Mouse (Mus musculus): Measurements from ENCODE around the gene Rgs1.

Gene Rgs1

GRCm38 (mm10) chr1:144248923-144249322 is at the start of gene Rgs1:
TSS of gene Rgs1 (minus strand) at chr1:144249242.
- DNase-seq (ENCODE audit: inconsistent ontology term), result no peak

DNA sequence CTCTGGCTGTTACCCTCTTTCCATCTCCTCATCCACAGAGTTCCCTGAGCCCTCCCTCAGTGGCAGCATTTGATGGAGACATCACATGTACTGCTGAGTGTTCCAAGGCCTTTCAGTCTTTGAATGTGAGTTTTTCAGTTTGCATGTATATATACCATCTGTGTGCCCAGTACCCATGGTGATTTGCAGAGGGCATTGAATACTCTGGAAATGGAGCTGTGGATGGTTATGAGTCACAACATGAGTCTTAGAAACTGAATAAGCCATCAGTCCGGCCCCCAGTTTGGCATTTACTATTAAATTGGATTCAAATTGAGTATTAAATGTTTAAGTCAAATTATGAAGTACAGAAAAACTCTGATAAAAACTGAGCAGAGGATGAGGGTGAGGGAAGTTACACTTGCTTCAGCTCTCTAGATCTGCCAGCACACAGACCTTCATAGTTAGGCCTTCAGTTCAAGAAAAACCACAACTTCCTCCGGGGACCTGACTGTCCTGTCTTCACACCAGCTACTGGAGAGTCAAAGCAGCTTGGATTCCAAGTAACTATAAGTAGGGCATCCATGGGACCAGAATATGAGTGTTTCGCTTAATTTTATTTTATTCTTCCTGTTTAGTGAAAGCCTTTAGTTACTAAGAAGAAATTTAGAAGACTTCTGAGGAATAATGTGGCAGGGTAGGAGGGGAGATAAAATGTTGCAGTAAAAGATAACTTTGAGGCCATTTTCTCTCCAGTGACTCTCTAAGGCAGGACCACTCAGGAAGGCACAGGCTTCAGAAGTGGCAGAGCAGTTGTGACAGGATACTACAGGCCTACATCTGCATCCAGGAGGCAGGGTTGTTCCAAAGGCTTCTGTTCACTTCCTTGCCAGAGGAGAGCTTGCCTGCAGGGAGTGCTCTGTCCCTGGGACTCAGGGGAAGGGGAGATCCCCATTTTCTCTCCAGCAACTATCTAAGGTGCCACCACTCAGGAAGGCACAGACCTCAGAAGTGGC is 34.3 kb upstream of the Rgs1 start:
- no peak for DNase-seq (ENCODE audit: inconsistent ontology term)

DNA sequence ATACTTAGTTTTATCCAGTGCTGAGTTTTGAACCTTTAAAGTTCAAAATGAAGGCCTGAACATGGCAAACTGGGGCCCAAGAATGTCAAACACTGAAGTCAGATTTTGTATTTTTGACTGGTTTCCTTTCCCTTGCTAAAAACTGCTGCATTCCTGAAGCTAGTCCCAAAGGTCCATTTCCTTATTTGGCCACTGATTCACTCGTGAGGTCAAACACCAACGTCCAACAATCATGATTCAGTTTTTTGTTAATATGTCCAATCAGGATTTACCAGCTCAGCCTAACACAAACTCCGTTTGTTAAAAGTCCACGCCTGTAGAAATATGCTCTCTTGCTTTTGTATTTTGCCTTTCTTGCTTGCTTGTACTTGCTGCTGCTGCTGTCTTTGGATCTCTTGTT is 31.0 kb upstream of the Rgs1 start:
- DNase-seq (ENCODE audit: inconsistent ontology term), result no peak

GRCm38 (mm10) chr1:144272991-144273390 is 23.9 kb upstream of the Rgs1 start:
- DNase-seq (ENCODE audit: inconsistent ontology term), result no peak

DNA sequence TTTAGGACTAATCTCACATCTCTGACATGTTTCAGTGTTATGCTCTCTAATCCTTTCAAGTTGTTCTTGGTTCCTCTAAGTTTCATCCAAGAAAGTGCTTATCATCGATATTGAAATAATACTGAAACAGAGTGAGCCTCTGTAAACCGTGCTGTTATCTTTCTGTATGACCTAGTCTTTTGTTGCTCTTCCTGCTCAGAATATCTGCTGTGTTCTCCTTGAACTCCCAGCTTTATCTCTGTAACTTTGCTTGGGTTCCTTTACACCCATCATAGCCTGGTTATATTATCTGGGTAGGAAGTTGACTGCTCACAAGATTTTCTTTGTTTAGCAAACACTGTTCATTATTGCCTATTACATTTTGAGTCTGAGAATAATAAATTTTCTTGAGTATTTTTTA is 20.1 kb upstream of the Rgs1 start:
- DNase-seq (ENCODE audit: inconsistent ontology term), result no peak

- peak; percentile 100 for DNase-seq (ENCODE audit: inconsistent ontology term)
These were observed 18.7 kb upstream of the Rgs1 start for GRCm38 (mm10) chr1:144267471-144268470.

DNA sequence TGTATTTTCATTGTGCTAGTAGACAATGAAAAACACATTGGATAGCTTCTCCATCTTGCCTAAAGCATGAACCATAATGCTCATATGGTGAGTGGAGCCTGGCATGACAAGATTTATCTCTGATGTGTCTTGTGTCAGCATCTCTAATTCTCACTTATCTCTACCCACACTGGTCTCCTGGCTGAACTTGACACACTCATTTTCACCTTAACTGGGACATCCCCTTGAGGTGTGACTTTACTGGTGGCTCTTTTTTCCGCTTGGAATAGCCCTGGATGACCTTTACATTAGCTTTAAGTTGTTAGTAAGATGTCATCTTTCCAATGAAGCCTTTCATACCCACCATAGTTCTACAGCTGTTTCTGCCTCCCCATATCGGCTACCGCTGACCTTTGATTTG is 15.0 kb upstream of the Rgs1 start:
- DNase-seq (ENCODE audit: inconsistent ontology term), result no peak

DNA sequence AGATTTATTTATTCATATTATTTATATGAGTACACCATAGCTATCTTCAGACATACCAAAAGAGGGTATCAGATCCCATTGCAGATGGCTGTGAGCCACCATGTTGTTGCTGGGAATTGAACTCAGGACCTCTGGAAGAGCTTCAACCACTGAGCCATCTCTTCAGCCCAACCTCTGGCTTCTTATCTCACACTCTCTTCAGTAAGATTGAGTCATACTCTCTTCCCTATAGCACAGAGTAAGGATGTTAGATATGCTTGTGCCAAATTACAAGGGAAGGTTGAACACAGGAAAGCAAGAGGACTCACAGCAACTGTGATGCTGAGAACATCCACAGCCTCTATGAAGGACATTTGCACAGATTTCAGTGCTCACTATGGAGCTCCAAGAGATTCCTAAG is 13.0 kb upstream of the Rgs1 start:
- DNase-seq (ENCODE audit: inconsistent ontology term), result no peak

- no peak for DNase-seq (ENCODE audit: inconsistent ontology term)
These were observed 9.7 kb upstream of the Rgs1 start for GRCm38 (mm10) chr1:144258779-144259178.

GRCm38 (mm10) chr1:144256556-144257331 is 7.7 kb upstream of the Rgs1 start:
- DNase-seq (ENCODE audit: inconsistent ontology term), result no peak

- no peak for DNase-seq (ENCODE audit: inconsistent ontology term)
These were observed 836 bp downstream of the Rgs1 start for GRCm38 (mm10) chr1:144248206-144248605.

- no peak for DNase-seq (ENCODE audit: inconsistent ontology term)
These were observed 1.7 kb downstream of the Rgs1 start for GRCm38 (mm10) chr1:144247382-144247781.

GRCm38 (mm10) chr1:144243511-144243910 is 5.5 kb downstream of the Rgs1 start:
- peak; percentile 59 for DNase-seq (ENCODE audit: inconsistent ontology term)

DNA sequence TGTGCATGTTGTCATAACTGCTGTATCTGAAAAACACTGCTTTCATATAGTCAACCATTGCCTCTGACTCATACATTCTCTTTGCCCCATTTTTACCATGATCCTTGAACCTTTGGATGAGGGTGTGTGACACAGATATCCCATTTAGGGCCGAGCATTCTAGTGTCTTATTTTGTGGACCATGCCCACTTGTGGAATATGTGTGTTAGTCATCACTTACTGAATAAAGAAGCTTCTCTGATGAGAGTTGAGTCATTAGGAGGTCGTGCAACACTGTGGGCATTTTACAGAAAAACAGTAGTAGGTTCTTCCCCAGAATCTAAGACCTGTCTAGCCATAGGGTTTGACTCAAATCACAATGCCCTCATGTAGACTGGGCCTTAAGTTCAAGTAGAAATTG is 9.8 kb downstream of the Rgs1 start:
- peak; percentile 73 for DNase-seq (ENCODE audit: inconsistent ontology term)

DNA sequence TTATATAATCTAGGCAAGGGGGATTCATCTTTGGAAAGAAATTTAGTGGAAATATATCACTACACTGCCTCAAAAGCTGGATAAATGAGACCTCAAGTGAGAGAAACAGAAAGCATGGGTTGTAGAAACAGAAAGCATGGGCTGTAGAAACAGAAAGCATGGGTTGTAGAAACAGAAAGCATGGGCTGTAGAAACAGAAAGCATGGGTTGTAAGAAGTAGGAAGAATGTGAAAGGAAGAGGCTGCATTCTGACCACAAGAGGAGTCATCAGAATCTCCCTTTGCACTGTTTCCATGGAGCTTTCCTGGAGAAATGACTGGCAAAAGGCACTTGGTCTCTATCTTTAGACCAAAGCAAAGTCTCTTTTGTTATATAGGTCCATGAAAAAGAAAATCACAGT is 33.8 kb downstream of the Rgs1 start:
- DNase-seq (ENCODE audit: inconsistent ontology term), result no peak

DNA sequence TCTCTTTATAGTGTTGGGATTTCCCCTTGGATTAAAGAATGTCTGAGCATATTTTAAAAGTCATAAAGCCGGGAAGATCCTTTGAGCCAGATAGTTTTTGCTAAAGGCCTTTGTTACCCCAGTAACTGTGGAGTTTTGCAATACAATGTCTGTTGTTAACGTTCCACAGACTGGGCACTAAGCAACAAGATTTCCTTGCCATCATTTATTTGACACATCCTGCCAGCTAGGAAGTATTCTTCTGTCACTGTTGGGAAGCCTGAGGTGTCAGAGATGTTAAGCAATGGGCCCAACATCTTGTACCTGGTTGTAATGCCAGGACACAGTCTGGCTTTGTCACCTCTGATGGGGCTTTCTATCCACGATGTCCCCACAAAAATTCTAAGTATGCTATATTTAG is 38.1 kb downstream of the Rgs1 start:
- DNase-seq (ENCODE audit: inconsistent ontology term), result no peak

DNA sequence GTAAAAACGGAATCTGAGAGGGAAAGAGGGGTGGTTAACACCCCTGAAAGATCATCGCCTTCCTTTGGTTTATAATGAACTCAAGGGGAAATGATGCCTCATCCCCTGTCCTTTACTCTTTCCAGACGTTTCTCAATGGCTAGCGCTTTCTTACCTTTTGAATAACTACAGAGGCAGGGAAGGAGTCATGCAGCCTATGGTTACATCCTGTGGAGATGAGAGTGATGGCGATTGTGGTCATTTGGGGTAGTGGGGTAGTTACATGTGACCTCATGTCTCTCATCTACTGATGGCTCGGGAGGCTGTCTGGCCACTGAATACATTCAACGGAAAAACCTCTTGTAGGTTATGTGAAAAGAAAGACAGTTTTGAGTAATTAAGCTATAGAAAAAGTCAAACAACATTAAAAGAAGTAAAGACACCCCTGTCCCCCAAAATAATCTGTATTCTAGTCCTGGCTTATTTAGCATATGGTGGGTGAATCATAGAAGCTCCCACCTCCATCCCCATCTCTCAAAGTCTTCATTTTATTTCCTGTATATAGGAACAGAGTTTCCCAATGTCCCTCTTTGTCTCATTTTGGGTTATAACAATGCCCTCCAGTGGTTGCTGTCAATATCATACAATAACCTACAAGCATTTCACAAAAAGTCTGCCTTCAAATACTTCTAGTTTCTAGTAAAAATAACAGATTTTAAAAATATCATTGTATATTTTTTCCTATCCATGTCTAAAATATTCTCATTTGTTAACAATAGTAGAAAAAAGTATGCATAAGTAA is 42.6 kb downstream of the Rgs1 start:
- DNase-seq (ENCODE audit: inconsistent ontology term), result no peak

- no peak for DNase-seq (ENCODE audit: inconsistent ontology term)
These were observed 44.3 kb downstream of the Rgs1 start for GRCm38 (mm10) chr1:144204766-144205165.

GRCm38 (mm10) chr1:144202939-144203338 is 46.1 kb downstream of the Rgs1 start:
- DNase-seq (ENCODE audit: inconsistent ontology term), result no peak

- DNase-seq (ENCODE audit: inconsistent ontology term), result no peak
These were observed 48.5 kb downstream of the Rgs1 start for GRCm38 (mm10) chr1:144200496-144200895.

DNA sequence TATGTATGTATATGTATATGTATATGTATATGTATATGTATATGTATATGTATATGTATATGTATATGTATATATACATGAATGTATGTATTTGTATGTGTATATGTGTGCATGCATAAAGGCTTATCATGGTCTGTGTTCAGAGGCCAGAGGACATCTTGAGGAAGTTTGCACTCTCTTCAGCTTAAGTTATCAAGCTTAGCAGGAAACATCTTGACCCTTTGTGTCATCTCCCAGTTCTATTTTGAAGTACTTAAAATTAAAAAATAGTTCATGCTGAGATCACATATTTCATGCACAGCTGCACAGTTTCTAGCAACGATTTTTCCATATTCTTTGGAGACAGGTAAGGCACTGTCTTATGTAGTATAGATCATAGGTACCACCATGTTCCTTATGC is 49.5 kb downstream of the Rgs1 start:
- DNase-seq (ENCODE audit: inconsistent ontology term), result no peak
